In genomic region chr10:81382039-81382438, GRCm38 (mm10) we compare ENCODE assay signal across 9 mouse cellular contexts. TPM values are rescaled to one million over a fixed set of nuclear protein-coding genes. Genes with fewer than 3 reads are reported as not detected.
DNase-seq lines count a peak whose midpoint lies in the region; ATAC-seq lines count a peak whose summit lies in the region.
"Had no signal": no experiment of that assay in that cellular context is flagged by ENCODE, and none has a peak within 500 bp of the region (broad histone marks: within the 10 kb centered on the region; RNA-seq: fewer than 3 reads in every experiment).

No protein-coding gene starts in this region.

- peaks cover 20% of the 10 kb centered on the region for H3K4me1 ChIP-seq in intestine, embryonic 15.5 days (replicated peaks)

- H3K9me3 ChIP-seq in intestine, embryonic 15.5 days: no peaks in the 10 kb centered on the region

- H3K27me3 ChIP-seq in intestine, embryonic 15.5 days (replicated peaks): no peaks in the 10 kb centered on the region

- H3K27ac ChIP-seq in intestine, embryonic 15.5 days: peak overlapping the region; percentile 18; the same call in 1 of the 2 replicates
- H3K27ac ChIP-seq: macrophage had no signal

- H3K4me2 ChIP-seq in intestine, embryonic 15.5 days (replicated peaks): no peak overlapping the region

- no peak overlapping the region for H3K9ac ChIP-seq in intestine, embryonic 15.5 days

- peak; percentile 36 for DNase-seq in CD4-positive, CD25-positive, alpha-beta regulatory T cell, adult 2 months (ENCODE audit: low read depth, low spot score)
- DNase-seq in kidney, postnatal 4 days: peak; percentile 46 to 57
- DNase-seq in kidney, postnatal 25 days: no peak
- DNase-seq in skeletal muscle tissue, adult 2 months (ENCODE audit: low read depth, low spot score): peak; percentile 65
- no peak for DNase-seq in testis, postnatal 14 days (ENCODE audit: low spot score)
- no peak for DNase-seq in layer of hippocampus, adult 11-12 months (ENCODE audit: low spot score)

- no peak for ATAC-seq in CD4-positive, CD25-positive, alpha-beta regulatory T cell, adult 4 months
- peak; percentile 5; the same call in 1 of the 2 replicates for ATAC-seq in intestine, embryonic 15.5 days

- WGBS in intestine, embryonic 15.5 days: 54% methylated on average over 5 of the region's 5 CpGs

- peaks cover 11% of the 10 kb centered on the region for H3K36me3 ChIP-seq in intestine, embryonic 15.5 days

- no peak overlapping the region for H3K4me3 ChIP-seq in intestine, embryonic 15.5 days (replicated peaks)

RNA-seq across cellular contexts. Expression of gene Dohh, which starts 2.2 kb away (rescaled TPM):
- polyA plus RNA-seq in CD4-positive, CD25-positive, alpha-beta regulatory T cell, adult 4 months (2017; shearing (Covaris generic)): 10 to 100 TPM in 1 of 2 experiments, 1 to 10 TPM in 1; 9.4 to 13.9 TPM
- 89.2 and 100 TPM in 2 replicates for polyA plus RNA-seq in intestine, embryonic 15.5 days (2015; fragmentation: Nextera tagmentation; extraction: Ambion mirVana)

RNA-seq across cellular contexts. Expression of gene Gm48551, which starts 2.2 kb away (rescaled TPM):
- polyA plus RNA-seq in CD4-positive, CD25-positive, alpha-beta regulatory T cell, adult 4 months (2017; shearing (Covaris generic)): 1 to 10 TPM; 2.2 to 3.7 TPM
- polyA plus RNA-seq in intestine, embryonic 15.5 days (2015; fragmentation: Nextera tagmentation; extraction: Ambion mirVana): 2.8 and 3.6 TPM in 2 replicates

RNA-seq across cellular contexts. Expression of gene Fzr1, which starts 3.7 kb away (rescaled TPM):
- 10 to 100 TPM; 12.3 to 16.4 TPM for polyA plus RNA-seq in CD4-positive, CD25-positive, alpha-beta regulatory T cell, adult 4 months (2017; shearing (Covaris generic))
- polyA plus RNA-seq in intestine, embryonic 15.5 days (2015; fragmentation: Nextera tagmentation; extraction: Ambion mirVana): 83.2 and 85.7 TPM in 2 replicates

RNA-seq across cellular contexts. Expression of gene Gm48552, which starts 6.8 kb away (rescaled TPM):
- polyA plus RNA-seq in CD4-positive, CD25-positive, alpha-beta regulatory T cell, adult 4 months (2017; shearing (Covaris generic)): 1 to 10 TPM in 1 of 2 experiments, under 1 TPM in 1; 0.71 to 2.3 TPM
- 1.4 TPM in 1 of 2 replicates, not detected in the other for polyA plus RNA-seq in intestine, embryonic 15.5 days (2015; fragmentation: Nextera tagmentation; extraction: Ambion mirVana)

RNA-seq across cellular contexts. Expression of gene Smim24, which starts 10.8 kb away (rescaled TPM):
- 10 to 100 TPM in 1 of 2 experiments, 1 to 10 TPM in 1; 9.0 to 10.8 TPM for polyA plus RNA-seq in CD4-positive, CD25-positive, alpha-beta regulatory T cell, adult 4 months (2017; shearing (Covaris generic))
- polyA plus RNA-seq in intestine, embryonic 15.5 days (2015; fragmentation: Nextera tagmentation; extraction: Ambion mirVana): 235 and 288 TPM in 2 replicates

Comparison
In these comparisons a context has a peak if more than half of its experiments do, and no peak if none do; other contexts are left out.
1. DNase-seq: peak in CD4-positive, CD25-positive, alpha-beta regulatory T cell, adult 2 months (single experiment), kidney, postnatal 4 days (2 of 2) and skeletal muscle tissue, adult 2 months (single experiment); none in kidney, postnatal 25 days (0 of 2), testis, postnatal 14 days (single experiment) and layer of hippocampus, adult 11-12 months (single experiment).